Mouse (Mus musculus) forebrain, postnatal 0 days (tissue): ENCODE measurements around the gene Crispld2. TPM values are rescaled to one million over a fixed set of nuclear protein-coding genes. Genes with fewer than 3 reads are reported as not detected.

Source experiments
- ATAC-seq: fragments of 200-750 bp; cut with Nextera tagmentation; 2 replicates; pipeline ENCODE4 v1.8.0; 2017; ENCODE audit warnings: mild to moderate bottlenecking, moderate library complexity
- DNase-seq: peaks from one replicate; pipeline ENCODE4 v3.0.0-alpha.2; 2015
- H3K27ac ChIP-seq: fragments of 300-500 bp; sonication (generic); 2 replicates; pipeline ENCODE4 v1.5.1; 2014; ENCODE audit warnings: low read depth, mild to moderate bottlenecking, antibody characterized with exemption, low read length, moderate library complexity, mixed read lengths
- H3K27me3 ChIP-seq: fragments of 300-500 bp; sonication (generic); 2 replicates; pipeline ENCODE4 v1.6.1; 2014; ENCODE audit warnings: mild to moderate bottlenecking, low read length, mixed read lengths; ENCODE audit not compliant: insufficient read depth
- H3K36me3 ChIP-seq: fragments of 300-500 bp; sonication (generic); 2 replicates; pipeline ENCODE4 v1.6.1; 2014; ENCODE audit warnings: mild to moderate bottlenecking, moderate library complexity; ENCODE audit not compliant: insufficient read depth
- H3K4me1 ChIP-seq: fragments of 300-500 bp; sonication (generic); 2 replicates; pipeline ENCODE4 v1.6.1; 2014; ENCODE audit warnings: antibody characterized with exemption; ENCODE audit not compliant: insufficient read depth
- H3K4me2 ChIP-seq: fragments of 300-500 bp; sonication (generic); 2 replicates; pipeline ENCODE4 v1.6.1; 2014; ENCODE audit warnings: low read depth, mild to moderate bottlenecking, moderate library complexity
- H3K4me3 ChIP-seq: fragments of 300-500 bp; sonication (generic); 2 replicates; pipeline ENCODE4 v1.5.1; 2014; ENCODE audit warnings: low read depth, low read length, mixed read lengths
- H3K9ac ChIP-seq: fragments of 300-500 bp; sonication (generic); 2 replicates; pipeline ENCODE4 v1.6.1; 2014; ENCODE audit warnings: mild to moderate bottlenecking
- H3K9me3 ChIP-seq: fragments of 300-500 bp; sonication (generic); 2 replicates; pipeline ENCODE4 v1.6.1; 2016; ENCODE audit warnings: low read length
- CTCF ChIP-seq: sonication (generic); IDR thresholded peaks from 2 replicates; pipeline ENCODE4 v1.5.1; 2016; ENCODE audit warnings: antibody characterized with exemption, control low read depth, low read depth
- WGBS: fragments of 180-500 bp; shearing (Covaris S2); extraction: QIAGEN DNeasy Blood & Tissue Kit; methylation state at CpG from one replicate; pipeline ENCODE4 v1.1.7; 2014; 5-methylcytosine and 5-hydroxymethylcytosine counted together
- polyA plus RNA-seq: library from polyadenylated mRNA; unstranded; fragments of >200 nt; fragmentation: Nextera tagmentation; extraction: Ambion mirVana; gene quantifications from 2 replicates; pipeline ENCODE4 v1.2.1, GENCODE M21; 2015
- total RNA-seq: library from RNA; depleted of rRNA; stranded (reverse); fragments of >200 nt; gene quantifications from 2 replicates; pipeline ENCODE4 v1.2.3, GENCODE M21; 2014

The Crispld2 gene
- total and polyA plus RNA-seq, 2 experiments from 2014 or later = 2.5 to 11.0 TPM

DNA sequence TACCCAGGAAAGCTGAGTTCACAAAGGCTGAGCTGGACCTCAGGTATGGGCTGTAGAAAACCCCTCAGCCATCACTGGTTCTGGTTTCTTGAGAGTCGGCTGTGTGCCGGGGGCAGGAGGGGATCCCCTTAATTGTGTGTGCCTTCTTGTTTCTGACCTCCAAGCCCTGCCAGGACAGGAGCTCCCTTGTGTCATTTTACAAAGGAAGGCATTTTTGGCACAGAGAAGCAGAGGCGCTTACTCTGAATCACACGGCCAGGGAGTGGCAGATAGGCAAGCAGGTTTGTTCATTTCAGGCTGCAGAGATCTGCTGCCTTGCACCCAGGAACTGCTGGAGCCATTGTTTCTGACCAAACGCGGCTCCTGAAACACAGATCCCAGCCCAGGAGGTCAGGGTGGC, 83.1 kb downstream of the Crispld2 start:
- DNase-seq (no peak), ATAC-seq (no peak)
- no peak overlapping the region for H3K9ac ChIP-seq
- no peak overlapping the region for H3K27ac ChIP-seq
- H3K4me1 ChIP-seq = no peaks in the 10 kb centered on the region
- no peaks in the 10 kb centered on the region for H3K27me3 ChIP-seq
- 32% methylated on average over 6 of the region's 6 CpGs for whole genome bisulfite sequencing
- H3K36me3 ChIP-seq = 0 out of 2 replicates have a peak, but pooled peaks cover under 1% of the 10 kb centered on the region
- no peak overlapping the region for H3K4me2 ChIP-seq
- no peaks in the 10 kb centered on the region for H3K9me3 ChIP-seq
- H3K4me3 ChIP-seq = no peak overlapping the region
- no peak for TF ChIP-seq CTCF

DNA sequence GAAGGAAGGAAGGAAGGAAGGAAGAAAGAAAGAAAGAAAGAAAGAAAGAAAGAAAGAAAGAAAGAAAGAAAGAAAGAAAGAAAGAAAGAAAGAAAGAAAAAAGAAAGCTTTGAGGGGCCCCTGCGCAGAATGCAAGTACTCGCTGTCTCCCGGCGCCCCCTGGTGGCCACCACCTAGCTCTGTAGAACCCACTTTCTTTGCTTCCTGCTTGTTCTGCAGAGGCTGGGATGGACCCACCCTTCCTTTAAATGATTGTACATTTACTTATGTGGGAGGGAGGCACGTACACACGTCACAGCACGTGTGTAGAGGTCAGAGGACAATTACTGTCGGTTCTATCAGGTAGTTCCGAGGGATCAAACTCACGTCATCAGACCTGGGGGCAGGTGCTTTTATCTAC, 85.8 kb downstream of the Crispld2 start:
- no peak overlapping the region for H3K4me3 ChIP-seq
- peak; percentile 80 for TF ChIP-seq CTCF
- 14% methylated on average over 10 of the region's 10 CpGs for WGBS

DNA sequence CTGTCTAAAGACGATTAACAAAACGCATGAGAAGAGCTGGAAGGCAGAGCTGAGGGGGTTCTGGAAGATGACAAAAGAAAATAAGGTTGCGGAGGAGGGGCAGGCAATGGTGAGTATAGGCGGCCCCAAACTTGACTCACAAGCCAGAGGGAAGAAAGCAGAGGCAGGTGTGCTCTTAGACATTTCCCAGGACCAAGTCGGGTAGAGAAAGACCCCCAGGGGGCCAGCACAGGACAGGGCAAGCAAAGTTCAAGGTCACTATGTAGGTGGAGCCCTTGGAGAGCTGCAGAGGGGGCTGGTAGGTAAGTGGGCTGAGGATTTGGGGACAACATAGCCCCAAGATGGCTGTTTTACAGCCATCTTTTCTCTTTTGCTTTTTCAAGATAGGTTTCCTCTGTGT, 87.1 kb downstream of the Crispld2 start:
- Histone ChIP-seq H3K27me3 (no peaks in the 10 kb centered on the region), H3K4me1 (no peaks in the 10 kb centered on the region), H3K36me3 (peaks cover 35% of the 10 kb centered on the region), H3K27ac (no peak overlapping the region), H3K9me3 (no peaks in the 10 kb centered on the region), H3K4me3 (no peak overlapping the region), H3K9ac (no peak overlapping the region), H3K4me2 (no peak overlapping the region)
- no peak for TF ChIP-seq CTCF
- WGBS = 61% methylated on average over 5 of the region's 5 CpGs
- ATAC-seq (no peak), DNase-seq (no peak)

More for the DNA sequence above, 85.8 kb downstream of the Crispld2 start:
- Histone ChIP-seq H3K27ac (no peak overlapping the region), H3K27me3 (no peaks in the 10 kb centered on the region), H3K9ac (no peak overlapping the region), H3K36me3 (peaks cover 27% of the 10 kb centered on the region), H3K4me1 (no peaks in the 10 kb centered on the region), H3K9me3 (no peaks in the 10 kb centered on the region), H3K4me2 (no peak overlapping the region)
- DNase-seq = peak; percentile 80
- peak; percentile 78 for ATAC-seq

DNA sequence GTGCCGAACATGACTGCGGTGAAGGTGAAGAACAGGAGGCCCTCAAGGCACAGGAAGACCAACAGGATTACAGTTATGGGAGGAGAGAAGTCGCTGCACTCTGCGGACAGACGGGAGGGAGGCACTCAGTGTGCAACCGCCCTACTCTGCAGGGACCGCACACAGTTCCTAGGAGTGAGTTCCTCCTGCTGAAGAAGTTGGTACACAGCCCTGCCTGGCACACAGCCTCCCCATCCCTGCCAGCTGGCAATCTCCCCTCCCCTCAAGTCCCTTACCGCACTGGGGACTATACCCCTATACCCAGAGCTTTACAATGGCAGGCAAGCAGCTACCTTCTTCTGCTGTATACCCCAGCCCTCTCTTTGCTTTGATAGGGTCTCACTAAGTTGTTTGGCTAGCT, 91.0 kb downstream of the Crispld2 start:
- TF ChIP-seq CTCF = no peak
- Histone ChIP-seq H3K27ac (no peak overlapping the region), H3K27me3 (no peaks in the 10 kb centered on the region), H3K4me2 (no peak overlapping the region), H3K9ac (no peak overlapping the region), H3K9me3 (no peaks in the 10 kb centered on the region), H3K4me3 (no peak overlapping the region), H3K4me1 (no peaks in the 10 kb centered on the region), H3K36me3 (peaks cover 72% of the 10 kb centered on the region)
- DNase-seq (peak; percentile 17), ATAC-seq (no peak)
- WGBS = 59% methylated on average over 8 of the region's 8 CpGs

DNA sequence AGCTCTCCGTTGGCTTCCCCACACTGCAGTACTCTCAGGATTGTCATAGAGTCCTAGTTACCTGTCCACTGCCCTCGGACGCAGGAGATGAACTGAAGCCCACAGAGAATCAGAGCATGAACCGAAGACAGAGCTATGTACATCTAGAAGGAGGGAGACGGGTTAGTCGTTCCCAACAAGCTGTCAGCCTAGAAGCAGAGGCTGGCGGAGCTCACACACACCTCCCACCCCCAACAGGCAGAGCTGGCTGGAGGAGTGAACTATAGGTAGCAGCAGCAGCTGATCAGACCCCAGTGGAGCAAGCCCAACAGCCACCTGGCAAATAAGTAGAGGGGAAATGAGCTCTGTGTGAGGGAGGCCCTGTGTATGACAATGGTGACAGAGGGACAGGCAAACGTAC, 92.5 kb downstream of the Crispld2 start:
- Histone ChIP-seq H3K9ac (no peak overlapping the region), H3K4me1 (no peaks in the 10 kb centered on the region), H3K36me3 (peaks cover 77% of the 10 kb centered on the region), H3K27me3 (no peaks in the 10 kb centered on the region), H3K4me2 (no peak overlapping the region), H3K9me3 (no peaks in the 10 kb centered on the region), H3K4me3 (no peak overlapping the region), H3K27ac (no peak overlapping the region)
- ATAC-seq (no peak), DNase-seq (no peak)
- no peak for TF ChIP-seq CTCF
- WGBS = 95% methylated on average over 8 of the region's 8 CpGs

DNA sequence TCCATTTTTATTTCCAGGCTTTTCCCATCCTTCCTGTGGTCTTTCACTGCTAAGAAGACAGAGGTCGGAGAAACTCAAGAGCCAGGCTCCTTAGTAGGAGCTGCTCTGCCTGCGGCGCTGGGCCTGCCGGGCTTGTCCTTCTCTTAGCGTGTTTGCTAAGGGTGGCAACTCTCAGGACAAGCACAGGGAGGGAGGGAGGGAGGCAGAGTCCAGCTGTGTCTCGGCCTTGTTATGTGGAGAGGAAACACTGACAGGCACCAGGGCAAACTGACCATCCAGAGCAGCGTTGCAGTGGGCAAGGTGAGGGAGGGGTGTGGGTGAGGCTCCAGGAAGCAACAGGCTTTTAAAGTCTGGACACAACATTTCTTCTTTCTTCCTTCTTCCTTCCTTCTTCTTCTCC, 97.3 kb downstream of the Crispld2 start:
- Histone ChIP-seq H3K4me1 (no peaks in the 10 kb centered on the region), H3K4me2 (no peak overlapping the region), H3K36me3 (peaks cover 75% of the 10 kb centered on the region), H3K4me3 (no peak overlapping the region), H3K27ac (no peak overlapping the region), H3K9ac (no peak overlapping the region), H3K9me3 (no peaks in the 10 kb centered on the region), H3K27me3 (no peaks in the 10 kb centered on the region)
- no peak for TF ChIP-seq CTCF
- no peak for DNase-seq
- 87% methylated on average over 7 of the region's 7 CpGs for WGBS
- no peak for ATAC-seq

DNA sequence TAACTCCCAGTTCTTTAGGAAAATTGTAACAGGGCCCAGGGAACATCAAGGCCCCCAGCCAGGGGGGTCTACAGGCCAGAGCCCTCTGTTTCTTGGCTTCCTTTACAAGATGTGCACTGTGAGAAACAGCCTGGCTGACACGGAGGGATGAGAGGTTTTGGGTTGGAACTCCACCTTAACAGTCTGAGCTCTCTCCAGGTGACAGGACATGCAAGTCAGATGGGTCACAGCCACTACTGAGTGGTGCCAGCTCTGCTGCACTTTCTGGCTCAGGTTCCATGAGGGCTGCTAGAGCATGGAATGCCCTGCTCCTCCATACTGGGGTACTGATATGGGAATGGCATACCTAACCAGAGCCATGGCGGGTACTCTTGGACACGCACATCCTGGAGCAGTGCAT, 98.8 kb downstream of the Crispld2 start:
- no peak overlapping the region for H3K27ac ChIP-seq
- peaks cover 60% of the 10 kb centered on the region for H3K36me3 ChIP-seq
- no peak overlapping the region for H3K9ac ChIP-seq
- DNase-seq (no peak), ATAC-seq (no peak)
- no peaks in the 10 kb centered on the region for H3K9me3 ChIP-seq
- WGBS = 90% methylated on average over 3 of the region's 3 CpGs
- H3K4me2 ChIP-seq = no peak overlapping the region
- no peak for TF ChIP-seq CTCF
- no peaks in the 10 kb centered on the region for H3K4me1 ChIP-seq
- H3K4me3 ChIP-seq = no peak overlapping the region
- no peaks in the 10 kb centered on the region for H3K27me3 ChIP-seq

DNA sequence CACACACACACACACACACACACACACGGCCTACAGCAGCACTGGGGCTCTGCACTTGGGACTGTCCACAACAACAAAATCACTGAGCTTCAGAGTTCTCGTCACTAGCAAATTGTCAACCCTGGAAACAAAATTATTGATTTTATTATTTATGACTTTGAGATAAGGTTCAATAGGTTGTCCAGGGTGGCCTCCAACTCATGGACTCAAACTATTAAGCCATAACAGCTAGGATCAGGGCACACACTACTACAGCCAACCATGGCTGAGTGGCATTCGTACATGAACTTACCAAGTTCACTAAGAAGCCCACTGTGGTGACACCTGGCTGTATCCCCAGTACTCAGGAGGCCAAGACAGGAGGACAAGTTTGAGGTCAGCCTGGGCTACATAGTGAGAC, 100.9 kb downstream of the Crispld2 start:
- no peak for ATAC-seq
- no peak for DNase-seq
- Histone ChIP-seq H3K4me2 (no peak overlapping the region), H3K27me3 (no peaks in the 10 kb centered on the region), H3K36me3 (peaks cover 40% of the 10 kb centered on the region), H3K27ac (no peak overlapping the region), H3K4me1 (no peaks in the 10 kb centered on the region), H3K4me3 (no peak overlapping the region), H3K9me3 (no peaks in the 10 kb centered on the region), H3K9ac (no peak overlapping the region)
- no peak for TF ChIP-seq CTCF
- WGBS = 100% methylated on average over 3 of the region's 3 CpGs
